Mouse (Mus musculus) lung, postnatal 0 days (tissue): ENCODE data around the gene Pank1. TPM values are rescaled to one million over a fixed set of nuclear protein-coding genes. Genes with fewer than 3 reads are reported as not detected.

Experiments
- ATAC-seq: fragments of 200-750 bp; cut with Nextera tagmentation; 2 replicates; pipeline ENCODE4 v1.8.0; 2017; ENCODE audit warnings: moderate library complexity
- DNase-seq: peaks from one replicate; pipeline ENCODE4 v3.0.0-alpha.2; 2016; ENCODE audit warnings: low spot score
- H3K27ac ChIP-seq: fragments of 300-500 bp; sonication (generic); 2 replicates; pipeline ENCODE4 v1.5.1; 2014; ENCODE audit warnings: antibody characterized with exemption, mild to moderate bottlenecking, low read length, mixed read lengths
- H3K27me3 ChIP-seq: fragments of 300-500 bp; sonication (generic); replicated peaks from 2 replicates; pipeline ENCODE4 v1.6.1; 2014; ENCODE audit warnings: low read length, mixed read lengths; ENCODE audit not compliant: insufficient read depth
- H3K36me3 ChIP-seq: fragments of 300-500 bp; sonication (generic); 2 replicates; pipeline ENCODE4 v1.6.1; 2014; ENCODE audit warnings: low read length, mixed read lengths; ENCODE audit not compliant: insufficient read depth
- H3K4me1 ChIP-seq: fragments of 300-500 bp; sonication (generic); 2 replicates; pipeline ENCODE4 v1.6.1; 2014; ENCODE audit warnings: antibody characterized with exemption, low read depth, low read length, mixed read lengths; ENCODE audit not compliant: insufficient read depth
- H3K4me2 ChIP-seq: fragments of 300-500 bp; sonication (generic); replicated peaks from 2 replicates; pipeline ENCODE4 v1.6.1; 2014; ENCODE audit warnings: low read depth, mild to moderate bottlenecking, low read length, moderate library complexity, mixed read lengths
- H3K4me3 ChIP-seq: fragments of 300-500 bp; sonication (generic); 2 replicates; pipeline ENCODE4 v1.5.1; 2014; ENCODE audit warnings: low read depth, low read length
- H3K9ac ChIP-seq: fragments of 300-500 bp; sonication (generic); replicated peaks from 2 replicates; pipeline ENCODE4 v1.6.1; 2014; ENCODE audit warnings: low read depth, mild to moderate bottlenecking
- H3K9me3 ChIP-seq: fragments of 300-500 bp; sonication (generic); 2 replicates; pipeline ENCODE4 v1.6.1; 2016; ENCODE audit warnings: low read length, mixed read lengths
- CTCF ChIP-seq: IDR thresholded peaks from 2 replicates; pipeline ENCODE4 v1.5.1; 2016; ENCODE audit warnings: antibody characterized with exemption, mild to moderate bottlenecking
- EP300 ChIP-seq: IDR thresholded peaks from 2 replicates; pipeline ENCODE4 v1.6.1; 2016; ENCODE audit warnings: antibody characterized with exemption, mild to moderate bottlenecking, control low read depth
- WGBS: fragments of 180-500 bp; shearing (Covaris S2); extraction: QIAGEN DNeasy Blood & Tissue Kit; methylation state at CpG from one replicate; pipeline ENCODE4 v1.1.7; 2014; 5-methylcytosine and 5-hydroxymethylcytosine counted together
- polyA plus RNA-seq: library from polyadenylated mRNA; unstranded; fragments of >200 nt; fragmentation: Nextera tagmentation; extraction: Ambion mirVana; gene quantifications from 2 replicates; pipeline ENCODE4 v1.2.1, GENCODE M21; 2015

The Pank1 gene
- polyA plus RNA-seq, 1 experiment from 2014 or later: 5.6 TPM

GRCm38 (mm10) chr19:34805071-34805470 is 74.2 kb downstream of the Pank1 start:
- Histone ChIP-seq H3K4me2 (no peak overlapping the region), H3K27ac (no peak overlapping the region), H3K36me3 (no peaks in the 10 kb centered on the region), H3K9me3 (no peaks in the 10 kb centered on the region), H3K4me1 (no peaks in the 10 kb centered on the region), H3K27me3 (no peaks in the 10 kb centered on the region), H3K4me3 (no peak overlapping the region), H3K9ac (no peak overlapping the region)
- ATAC-seq: no peak
- no peak for DNase-seq
- WGBS: 76% methylated on average over 2 of the region's 2 CpGs
- TF ChIP-seq CTCF (no peak), EP300 (no peak)

GRCm38 (mm10) chr19:34804531-34804930 is 74.7 kb downstream of the Pank1 start:
- ATAC-seq (no peak), DNase-seq (no peak)
- TF ChIP-seq CTCF: no peak
- TF ChIP-seq EP300: no peak
- no peaks in the 10 kb centered on the region for H3K36me3 ChIP-seq
- H3K9ac ChIP-seq: no peak overlapping the region
- H3K27me3 ChIP-seq: no peaks in the 10 kb centered on the region
- WGBS: 56% methylated on average over 2 of the region's 2 CpGs
- H3K4me1 ChIP-seq: no peaks in the 10 kb centered on the region
- no peak overlapping the region for H3K4me2 ChIP-seq
- no peaks in the 10 kb centered on the region for H3K9me3 ChIP-seq
- H3K4me3 ChIP-seq: no peak overlapping the region
- no peak overlapping the region for H3K27ac ChIP-seq

DNA sequence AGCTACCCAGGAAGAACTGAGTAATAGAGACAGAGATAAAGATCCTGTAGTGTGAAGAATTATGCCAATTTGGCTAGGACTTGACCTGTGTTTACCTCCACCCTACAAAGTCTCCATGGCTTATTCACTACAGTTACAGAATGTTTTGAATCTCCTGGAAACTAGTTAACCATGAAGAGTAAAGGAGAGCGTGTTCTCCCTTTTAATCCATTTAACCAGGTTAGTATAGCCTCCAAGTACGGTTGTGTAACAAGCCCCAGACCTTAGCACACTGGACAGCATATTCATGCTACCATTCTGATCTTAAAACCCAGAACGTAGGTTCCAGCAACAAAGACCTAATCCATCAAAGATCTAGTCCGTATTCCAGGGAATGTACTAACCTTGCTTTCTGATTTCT is 75.9 kb downstream of the Pank1 start:
- Histone ChIP-seq H3K27me3 (no peaks in the 10 kb centered on the region), H3K4me3 (no peak overlapping the region), H3K9me3 (no peaks in the 10 kb centered on the region), H3K4me2 (no peak overlapping the region), H3K27ac (no peak overlapping the region), H3K9ac (no peak overlapping the region), H3K36me3 (no peaks in the 10 kb centered on the region), H3K4me1 (no peaks in the 10 kb centered on the region)
- ATAC-seq: no peak
- TF ChIP-seq CTCF (no peak), EP300 (no peak)
- WGBS: 86% methylated on average over 4 of the region's 4 CpGs
- no peak for DNase-seq

- Histone ChIP-seq H3K27ac (no peak overlapping the region), H3K4me1 (no peaks in the 10 kb centered on the region), H3K4me3 (no peak overlapping the region), H3K9me3 (no peaks in the 10 kb centered on the region), H3K36me3 (no peaks in the 10 kb centered on the region), H3K27me3 (no peaks in the 10 kb centered on the region), H3K4me2 (no peak overlapping the region), H3K9ac (no peak overlapping the region)
- WGBS: 24% methylated on average over 6 of the region's 6 CpGs
- peak; percentile 14 for DNase-seq
- TF ChIP-seq EP300 (no peak), CTCF (no peak)
- ATAC-seq: no peak
Observed at GRCm38 (mm10) chr19:34799644-34800267, 79.5 kb downstream of the Pank1 start.

DNA sequence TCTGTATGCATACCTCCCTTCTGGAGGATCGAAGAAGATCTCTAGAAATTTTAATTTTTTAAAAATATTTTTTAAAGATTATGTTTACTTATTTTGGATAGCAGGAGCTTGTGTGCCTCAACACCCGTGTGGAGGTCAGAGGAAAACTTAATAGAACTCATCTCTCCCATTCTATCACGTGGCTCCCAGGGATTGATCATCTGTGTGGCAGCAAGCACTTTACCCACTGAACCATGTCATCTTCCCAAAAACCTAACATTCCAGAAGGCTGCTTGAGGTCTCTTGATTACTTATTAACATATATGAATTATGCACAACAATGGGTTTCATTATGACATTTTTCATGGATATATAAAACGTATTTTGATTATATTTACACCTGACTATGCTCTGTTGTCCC is 82.9 kb downstream of the Pank1 start:
- DNase-seq (no peak), ATAC-seq (no peak)
- Histone ChIP-seq H3K4me1 (no peaks in the 10 kb centered on the region), H3K4me2 (no peak overlapping the region), H3K36me3 (no peaks in the 10 kb centered on the region), H3K27me3 (no peaks in the 10 kb centered on the region), H3K27ac (no peak overlapping the region), H3K9me3 (no peaks in the 10 kb centered on the region), H3K4me3 (no peak overlapping the region), H3K9ac (no peak overlapping the region)
- WGBS: 77% methylated on average over 4 of the region's 4 CpGs
- TF ChIP-seq CTCF (no peak), EP300 (no peak)

DNA sequence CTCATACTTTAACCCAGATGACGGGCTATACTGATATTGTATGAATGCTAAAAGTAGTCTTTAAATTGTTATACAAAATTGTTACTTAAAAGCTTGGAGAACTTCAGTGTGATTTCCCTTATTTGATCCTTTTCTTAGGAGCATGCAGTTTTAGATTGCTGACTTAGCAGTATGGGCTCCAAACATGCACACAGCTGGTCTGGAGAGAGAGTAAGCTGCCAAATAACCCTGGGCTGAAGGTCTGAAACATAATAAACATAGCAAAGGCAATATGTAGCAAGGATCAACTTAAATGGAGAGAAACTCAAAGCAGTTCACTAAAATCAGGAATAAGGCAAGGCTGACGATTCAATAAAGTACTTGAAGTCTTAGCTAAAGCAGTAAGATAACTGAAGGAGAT is 96.8 kb downstream of the Pank1 start:
- Histone ChIP-seq H3K27ac (no peak overlapping the region), H3K27me3 (no peaks in the 10 kb centered on the region), H3K4me3 (no peak overlapping the region), H3K4me2 (no peak overlapping the region), H3K9ac (no peak overlapping the region), H3K36me3 (no peaks in the 10 kb centered on the region), H3K4me1 (no peaks in the 10 kb centered on the region), H3K9me3 (no peaks in the 10 kb centered on the region)
- DNase-seq (no peak), ATAC-seq (no peak)
- WGBS: 68% methylated on average over 2 of the region's 2 CpGs
- TF ChIP-seq CTCF: no peak
- TF ChIP-seq EP300: no peak

GRCm38 (mm10) chr19:34778993-34779392 is 100.3 kb downstream of the Pank1 start:
- Histone ChIP-seq H3K27me3 (no peaks in the 10 kb centered on the region), H3K4me3 (no peak overlapping the region), H3K36me3 (no peaks in the 10 kb centered on the region), H3K9ac (no peak overlapping the region), H3K9me3 (no peaks in the 10 kb centered on the region), H3K4me1 (no peaks in the 10 kb centered on the region), H3K4me2 (no peak overlapping the region), H3K27ac (no peak overlapping the region)
- TF ChIP-seq EP300 (no peak), CTCF (no peak)
- DNase-seq (no peak), ATAC-seq (no peak)
- WGBS: 100% methylated on average over 1 of the region's 1 CpGs
